Mouse (Mus musculus) heart, adult 2 months (tissue): ENCODE measurements at regions not wholly inside any gene's neighbourhood (a gene's known extent, or its start where the extent isn't known, plus 50 kb on each side); places are given as distances from the start of the nearest gene placed in this dataset.
A peak's percentile ranks its signal among the peaks of the same experiment; 100 is the strongest.

Source experiments
- DNase-seq, 2 experiments: peaks; one replicate each; pipeline ENCODE4 v3.0.0; 2021
- H3K27ac ChIP-seq: fragments of 200-600 bp; 2 replicates; pipeline ENCODE4 v1.8.1; 2022
- H3K27me3 ChIP-seq: fragments of 200-500 bp; 2 replicates; pipeline ENCODE4 v1.6.1; 2012; ENCODE audit warnings: mild to moderate bottlenecking, low read length, inconsistent platforms, mixed read lengths; ENCODE audit not compliant: control insufficient read depth, insufficient read depth
- H3K36me3 ChIP-seq: fragments of 200-500 bp; 2 replicates; pipeline ENCODE4 v1.6.1; 2012; ENCODE audit warnings: low read length, inconsistent platforms; ENCODE audit not compliant: control insufficient read depth, insufficient read depth
- H3K4me1 ChIP-seq: fragments of 200-500 bp; 2 replicates; pipeline ENCODE4 v1.6.1; 2011; ENCODE audit warnings: low read length; ENCODE audit not compliant: control insufficient read depth, insufficient read depth
- H3K4me3 ChIP-seq: fragments of 200-600 bp; 2 replicates; pipeline ENCODE4 v1.8.1; 2022
- H3K79me2 ChIP-seq: fragments of 200-500 bp; replicated peaks from 2 replicates; pipeline ENCODE4 v1.6.1; 2012; ENCODE audit warnings: mild to moderate bottlenecking, inconsistent platforms, low read length, moderate library complexity, mixed read lengths; ENCODE audit not compliant: control insufficient read depth, insufficient read depth
- H3K9ac ChIP-seq: fragments of 200-500 bp; 2 replicates; pipeline ENCODE4 v1.6.1; 2012; ENCODE audit warnings: low read depth, mild to moderate bottlenecking, control low read depth, inconsistent platforms, low read length, mixed read lengths
- CTCF ChIP-seq: fragments of 200-600 bp; IDR thresholded peaks from 2 replicates; pipeline ENCODE4 v1.8.1; 2022; ENCODE audit warnings: antibody characterized with exemption, mild to moderate bottlenecking, moderate library complexity
- EP300 ChIP-seq: fragments of 200-500 bp; IDR thresholded peaks from 2 replicates; pipeline ENCODE4 v1.6.1; 2011; ENCODE audit warnings: low read depth, low read length, control low read depth; ENCODE audit not compliant: insufficient read depth
- POLR2A ChIP-seq: fragments of 200-500 bp; IDR thresholded peaks from 2 replicates; pipeline ENCODE4 v1.6.1; 2011; ENCODE audit warnings: mild to moderate bottlenecking, low read depth, low read length, control low read depth; ENCODE audit not compliant: insufficient read depth
- WGBS: fragments of 180-500 bp; shearing (Covaris S2); methylation state at CpG from one replicate; pipeline ENCODE4 v1.1.7; 2018; 5-methylcytosine and 5-hydroxymethylcytosine counted together
- intact Hi-C: fragments of 180-260 bp; cut with DNase I; formaldehyde crosslinking; loops from one replicate; pipeline ENCODE4 v1.15.1; 2025

GRCm38 (mm10) chr5:45931252-45931651, 73.8 kb upstream of the Lcorl start:
- 80% methylated on average over 2 of the region's 2 CpGs for WGBS

GRCm38 (mm10) chr5:45925879-45926410, 68.5 kb upstream of the Lcorl start:
- H3K27ac ChIP-seq: no peak overlapping the region
- intact Hi-C loops: loop anchor here (5.0 kb wide), 1 partner anchor 69 kb away; the partner anchor contains the start of gene Lcorl
- peak in 1 of 2 experiments; percentile 34 for DNase-seq

More at GRCm38 (mm10) chr5:45931252-45931651, 73.8 kb upstream of the Lcorl start:
- no peaks in the 10 kb centered on the region for H3K27me3 ChIP-seq
- no peak for DNase-seq
- H3K4me1 ChIP-seq: no peaks in the 10 kb centered on the region; the same call in 1 of the 2 replicates
- H3K36me3 ChIP-seq: no peaks in the 10 kb centered on the region
- H3K27ac ChIP-seq: no peak overlapping the region
- no peak overlapping the region for H3K4me3 ChIP-seq
- H3K79me2 ChIP-seq: no peaks in the 10 kb centered on the region
- intact Hi-C loops: no loop called here
- TF ChIP-seq EP300 (no peak), CTCF (no peak), POLR2A (no peak)
- H3K9ac ChIP-seq: no peak overlapping the region

GRCm38 (mm10) chr5:45923907-45924594, 66.6 kb upstream of the Lcorl start:
- no peak overlapping the region for H3K4me3 ChIP-seq
- H3K27me3 ChIP-seq: no peaks in the 10 kb centered on the region
- 83% methylated on average over 3 of the region's 3 CpGs for WGBS
- no peaks in the 10 kb centered on the region for H3K36me3 ChIP-seq
- peaks cover 1% of the 10 kb centered on the region for H3K4me1 ChIP-seq
- TF ChIP-seq EP300: no peak
- no peak for TF ChIP-seq CTCF
- no peak for TF ChIP-seq POLR2A
- H3K79me2 ChIP-seq: no peaks in the 10 kb centered on the region
- DNase-seq: no peak
- H3K9ac ChIP-seq: no peak overlapping the region
- H3K27ac ChIP-seq: no peak overlapping the region
- intact Hi-C loops: no loop called here

More at GRCm38 (mm10) chr5:45925879-45926410, 68.5 kb upstream of the Lcorl start:
- H3K36me3 ChIP-seq: no peaks in the 10 kb centered on the region
- no peak overlapping the region for H3K9ac ChIP-seq
- H3K79me2 ChIP-seq: no peaks in the 10 kb centered on the region
- TF ChIP-seq CTCF (no peak), POLR2A (peak; percentile 24; the same call in 1 of the 2 replicates), EP300 (no peak)
- H3K4me1 ChIP-seq: peaks cover 1% of the 10 kb centered on the region
- H3K4me3 ChIP-seq: no peak overlapping the region
- H3K27me3 ChIP-seq: no peaks in the 10 kb centered on the region
- WGBS: 13% methylated on average over 9 of the region's 9 CpGs
